Mouse (Mus musculus): ENCODE measurements at regions not wholly inside any gene's neighbourhood (a gene's known extent, or its start where the extent isn't known, plus 50 kb on each side); places are given as distances from the start of the nearest gene placed in this dataset.

GRCm38 (mm10) chr8:103270815-103271553 is 485.5 kb upstream of the Cdh11 start:
- DNase-seq (ENCODE audit: low spot score in 2 of 2), result no peak

DNA sequence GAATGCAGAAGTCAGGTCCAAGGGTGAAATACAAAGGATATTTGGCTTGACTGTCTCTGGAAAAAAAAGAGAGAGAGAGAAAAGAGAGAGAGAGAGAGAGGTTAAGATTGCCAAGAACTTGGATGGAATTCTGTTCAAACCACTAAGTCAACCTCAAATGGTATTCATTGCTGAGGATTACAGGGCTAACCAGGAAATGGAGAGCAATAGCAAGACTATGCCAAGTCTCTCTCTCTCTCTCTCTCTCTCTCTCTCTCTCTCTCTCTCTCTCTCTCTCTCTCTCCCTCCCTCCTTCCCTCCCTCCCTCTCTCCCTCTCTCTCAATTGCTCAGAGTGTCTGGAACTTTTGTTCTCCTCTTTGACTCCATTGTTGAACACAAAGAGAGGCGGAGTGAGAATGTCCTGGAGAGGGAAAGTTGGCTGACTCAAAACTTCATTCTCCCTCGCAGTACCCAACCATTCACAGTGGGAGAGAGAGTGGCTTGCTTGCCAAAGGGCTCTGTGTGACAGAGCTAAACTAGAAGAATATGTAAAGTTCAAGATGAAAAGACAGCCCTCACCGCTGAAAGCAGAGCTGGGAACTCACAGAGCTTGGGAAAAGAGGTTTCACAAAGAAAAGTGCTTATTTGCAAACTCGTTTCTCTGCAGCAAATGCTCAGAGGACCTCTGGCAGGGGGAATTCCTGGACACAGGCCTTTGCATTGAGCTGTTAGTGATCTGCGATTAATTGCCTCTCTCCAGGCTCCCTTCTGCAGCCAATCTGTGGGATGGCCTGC is 487.1 kb upstream of the Cdh11 start:
- peak; percentile 7 to 23 for DNase-seq (ENCODE audit: low spot score in 2 of 2)

DNA sequence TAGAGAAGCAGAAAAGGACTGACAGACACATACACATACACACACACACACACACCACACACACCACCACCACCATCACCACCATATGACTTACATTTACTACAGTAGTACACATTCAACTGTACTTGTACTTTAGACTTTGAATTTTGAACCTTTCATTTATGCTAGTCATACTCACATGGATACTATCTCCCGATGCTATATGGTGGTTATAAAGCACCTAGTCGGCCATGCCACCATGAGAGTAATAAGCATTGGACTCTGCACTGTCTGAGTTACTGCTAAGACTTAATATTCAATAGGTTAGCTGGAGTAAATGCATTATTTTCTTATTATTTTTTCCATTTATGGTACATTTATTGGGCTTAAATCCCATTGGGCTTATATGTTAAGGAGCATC is 488.0 kb upstream of the Cdh11 start:
- no peak for DNase-seq (ENCODE audit: low spot score in 2 of 2)

DNA sequence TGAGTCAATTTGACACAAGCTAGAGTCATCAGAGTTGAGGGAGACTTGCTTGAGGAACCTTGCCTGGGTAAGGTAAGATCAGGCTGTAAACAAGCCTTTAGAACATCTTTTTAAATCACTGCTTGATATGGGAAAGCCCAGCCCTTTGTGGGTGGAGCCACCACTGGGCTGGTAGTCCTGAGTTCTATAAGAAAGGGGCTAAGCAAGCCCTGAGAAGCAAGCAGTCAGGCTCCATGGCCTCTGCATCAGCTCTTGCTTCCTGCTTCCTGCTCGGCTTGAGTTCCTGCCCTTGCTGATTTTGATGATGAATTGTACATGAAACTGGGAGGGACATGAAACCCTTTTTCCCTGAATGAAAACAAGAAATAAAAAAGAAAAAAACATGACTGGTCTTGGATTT is 496.4 kb upstream of the Cdh11 start:
- no peak for DNase-seq (ENCODE audit: low spot score in 2 of 2)

DNA sequence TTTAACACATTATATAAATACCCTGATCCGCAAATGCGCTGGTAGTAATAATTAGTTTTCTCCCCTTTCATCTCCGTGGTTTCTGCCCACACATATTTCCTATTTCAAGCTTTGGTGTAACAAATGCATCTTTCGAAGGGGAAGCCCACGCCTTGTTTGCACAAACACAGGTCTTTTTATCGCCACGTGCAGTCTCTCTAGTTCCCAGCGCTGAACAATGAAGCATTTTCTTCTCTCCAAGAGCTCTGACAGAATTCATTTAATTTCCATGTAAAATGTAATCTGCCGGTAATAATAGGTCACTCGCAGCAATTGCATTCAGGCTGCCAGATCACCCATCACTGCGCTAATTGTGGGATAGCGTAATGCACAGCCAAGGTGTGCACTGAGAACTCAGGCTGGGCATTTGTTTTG is 503.1 kb upstream of the Cdh11 start:
- DNase-seq (ENCODE audit: low spot score in 2 of 2), result peak in 1 of 2 experiments; percentile 13

DNA sequence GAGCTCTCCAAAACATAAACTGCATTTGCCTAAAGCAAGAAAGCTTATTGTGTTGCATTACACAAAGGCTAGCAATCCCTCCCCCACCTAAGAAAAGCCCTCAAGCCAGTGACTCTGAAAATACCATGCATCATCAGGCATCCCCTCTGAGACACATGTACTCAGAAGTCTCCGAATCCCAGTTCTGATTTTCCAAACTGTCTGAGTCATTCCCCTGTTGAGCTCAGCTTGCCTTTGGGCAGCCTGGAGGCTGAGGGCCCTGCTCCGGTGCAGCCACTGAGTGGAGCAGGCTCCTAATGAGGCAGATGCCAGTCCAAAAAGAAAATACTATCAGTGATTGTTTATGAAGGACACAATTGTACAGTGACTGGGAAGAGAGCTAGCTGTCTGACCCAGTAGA is 507.5 kb upstream of the Cdh11 start:
- no peak for DNase-seq (ENCODE audit: low spot score in 2 of 2)

GRCm38 (mm10) chr8:103306476-103307183 is 521.2 kb upstream of the Cdh11 start:
- no peak for DNase-seq (ENCODE audit: low spot score in 2 of 2)

- DNase-seq (ENCODE audit: low spot score in 2 of 2), result no peak
These were observed 528.1 kb upstream of the Cdh11 start for GRCm38 (mm10) chr8:103313576-103313975.

DNA sequence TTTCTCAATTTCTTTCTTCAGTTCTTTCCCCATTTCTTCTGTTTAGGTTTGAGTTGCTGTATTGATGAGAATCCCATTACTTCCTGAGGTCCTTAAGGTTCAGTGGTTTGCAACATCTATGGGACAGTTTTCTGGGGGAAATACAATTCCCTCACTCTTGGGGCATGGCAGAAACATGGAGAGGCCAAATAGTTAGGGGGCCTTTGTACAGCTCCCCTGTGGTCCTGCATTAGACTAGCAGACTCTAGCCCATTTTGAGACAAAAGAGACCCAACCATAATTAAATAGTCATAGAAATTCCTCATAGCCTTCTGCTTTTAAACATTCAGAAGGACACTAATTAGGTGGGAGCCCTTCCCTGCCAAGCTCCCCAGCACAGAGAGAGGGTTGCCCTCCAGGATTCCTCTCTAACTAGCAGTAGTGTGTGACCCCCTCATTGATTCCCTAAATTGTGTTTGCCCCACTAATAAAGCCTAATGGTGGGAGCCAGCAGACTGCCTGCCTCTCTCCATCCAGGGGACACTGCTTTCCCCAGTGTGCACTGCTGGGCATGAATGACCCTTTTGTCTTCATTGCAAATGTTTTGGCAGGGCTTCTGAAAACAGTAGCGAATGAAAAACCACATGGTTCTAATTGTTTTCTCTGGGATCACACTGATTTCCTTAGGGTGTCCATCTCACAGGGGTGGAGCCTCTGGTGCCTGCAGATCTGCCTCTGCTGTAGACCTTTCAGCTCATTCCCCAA is 529.0 kb upstream of the Cdh11 start:
- peak; percentile 4 to 16 for DNase-seq (ENCODE audit: low spot score in 2 of 2)

- DNase-seq (ENCODE audit: low spot score in 2 of 2), result no peak
These were observed 530.3 kb upstream of the Cdh11 start for GRCm38 (mm10) chr8:103315742-103316141.

- no peak for DNase-seq (ENCODE audit: low spot score in 2 of 2)
These were observed 531.2 kb upstream of the Cdh11 start for GRCm38 (mm10) chr8:103316691-103317091.

GRCm38 (mm10) chr8:103317149-103317725 is 531.8 kb upstream of the Cdh11 start:
- no peak for DNase-seq (ENCODE audit: low spot score in 2 of 2)

GRCm38 (mm10) chr8:103324016-103324665 is 538.7 kb upstream of the Cdh11 start:
- DNase-seq (ENCODE audit: low spot score in 2 of 2), result no peak

DNA sequence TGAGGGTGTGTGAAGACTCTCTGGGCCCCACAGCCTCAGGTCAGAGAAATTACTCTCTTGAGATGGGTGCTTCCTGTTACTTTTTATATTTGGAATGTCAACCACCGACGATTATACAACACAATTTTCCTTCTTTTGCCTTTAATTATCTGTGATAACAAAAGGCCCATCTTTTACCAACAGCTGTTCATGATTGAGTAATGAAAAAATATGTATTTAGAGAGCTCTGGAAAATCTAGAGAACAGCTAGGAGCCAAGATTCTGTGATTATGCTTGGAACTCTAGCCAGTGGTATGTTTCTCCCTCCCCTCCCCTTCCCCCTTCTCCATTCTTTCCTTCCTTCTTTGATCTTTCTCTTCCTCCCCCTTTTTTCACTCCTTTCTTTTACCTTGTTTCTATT is 546.0 kb upstream of the Cdh11 start:
- no peak for DNase-seq (ENCODE audit: low spot score in 2 of 2)

DNA sequence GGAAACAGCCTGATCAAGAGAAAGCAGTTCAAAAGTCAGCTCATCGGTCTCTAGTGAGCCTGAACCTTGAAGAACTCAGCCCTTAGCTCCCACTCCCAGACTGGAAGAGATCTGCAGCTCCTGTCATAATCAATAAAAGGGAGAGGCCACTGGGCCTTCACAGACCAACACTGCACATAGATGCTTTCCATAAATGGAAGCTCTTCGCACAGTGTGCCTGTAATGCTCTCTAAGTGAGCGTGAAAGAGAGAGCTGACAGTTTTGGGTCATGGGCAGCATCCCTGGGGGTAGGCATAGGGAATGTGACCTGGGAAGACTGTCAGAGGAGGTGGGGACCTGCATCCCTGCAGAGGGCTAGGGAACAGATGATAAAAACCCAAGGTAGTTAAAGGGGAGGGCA is 551.9 kb upstream of the Cdh11 start:
- no peak for DNase-seq (ENCODE audit: low spot score in 2 of 2)

- no peak for DNase-seq (ENCODE audit: low spot score in 2 of 2)
These were observed 553.6 kb upstream of the Cdh11 start for GRCm38 (mm10) chr8:103339042-103339441.

DNA sequence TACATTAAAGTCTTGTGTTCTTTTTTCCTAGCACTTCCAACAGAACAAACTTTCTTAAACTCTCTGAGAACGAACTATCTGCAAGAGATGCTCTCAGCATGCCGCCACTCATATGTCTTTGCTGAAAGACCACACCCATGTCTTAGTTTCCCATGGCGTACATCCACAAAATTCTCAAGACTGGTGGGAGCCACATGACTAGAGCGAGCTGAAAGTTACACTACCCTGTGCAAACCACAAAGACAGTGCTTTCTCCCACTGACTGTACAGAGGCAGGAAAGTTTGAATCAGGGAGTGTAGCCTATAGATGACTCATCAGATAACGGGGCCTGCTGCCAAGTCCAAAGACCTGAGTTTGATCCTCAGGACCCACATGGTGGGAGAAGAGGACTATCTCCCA is 554.5 kb upstream of the Cdh11 start:
- no peak for DNase-seq (ENCODE audit: low spot score in 2 of 2)

GRCm38 (mm10) chr8:103343891-103344290 is 558.4 kb upstream of the Cdh11 start:
- DNase-seq (ENCODE audit: low spot score in 2 of 2), result peak; percentile 2 to 4

- DNase-seq (ENCODE audit: low spot score in 2 of 2), result no peak
These were observed 559.4 kb upstream of the Cdh11 start for GRCm38 (mm10) chr8:103344871-103345270.

DNA sequence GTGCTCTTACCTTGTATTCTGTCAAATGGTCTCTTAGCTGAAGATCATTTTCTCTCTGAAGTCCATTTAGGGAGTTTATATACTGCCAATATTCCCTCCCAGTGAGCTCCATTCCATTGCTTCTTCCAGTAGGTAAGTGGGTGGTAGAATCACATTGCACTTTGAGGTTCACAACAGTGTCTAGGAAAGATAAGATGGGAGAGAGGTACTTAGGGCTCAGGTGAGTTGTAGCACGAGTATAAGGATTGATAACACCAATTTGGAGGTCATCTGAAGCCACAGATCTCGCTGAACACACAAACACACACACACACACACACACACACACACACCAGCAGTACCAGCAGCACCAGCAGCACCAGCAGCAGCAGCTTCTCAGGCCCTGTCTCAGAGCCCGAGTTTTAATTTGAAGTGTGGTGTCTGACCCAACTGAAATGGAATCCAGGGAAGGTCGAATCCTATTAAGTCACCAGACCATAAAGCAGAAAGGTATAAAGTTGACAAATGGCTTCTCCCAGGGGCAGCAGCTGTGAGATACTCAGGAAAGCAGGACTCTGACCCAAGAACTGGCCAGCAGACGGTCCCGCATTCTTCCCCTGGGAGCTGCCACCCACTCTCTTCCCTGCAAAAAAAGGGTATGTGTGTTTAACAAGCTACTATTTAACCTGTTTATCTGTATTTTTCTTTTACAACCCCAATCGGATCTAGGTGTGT is 561.9 kb upstream of the Cdh11 start:
- no peak for DNase-seq (ENCODE audit: low spot score in 2 of 2)
